Mouse (Mus musculus): ENCODE results near the gene Zfp455. TPM values are rescaled to one million over a fixed set of nuclear protein-coding genes. Genes with fewer than 3 reads are reported as not detected.
"Not testable (repeated sequence)": the region's sequence is repeated elsewhere in the genome, so short reads cannot be mapped to it uniquely, and the experiment has no call there.

Gene Zfp455
- total RNA-seq (2021) = 1 to 10 TPM; 3.3 to 3.4 TPM

- peak; percentile 73 to 80 for DNase-seq (ENCODE audit: low spot score in 2 of 2)
- intact Hi-C loops (cut with DNase I) = no loop called here
These were observed at the start of gene Zfp455 for GRCm38 (mm10) chr13:67194340-67194894. Gene Zfp455, plus strand, starts transcription at chr13:67194506.

- intact Hi-C loops (cut with DNase I); DNase-seq (ENCODE audit: low spot score in 2 of 2): not testable (repeated sequence)
These were observed 28.2 kb upstream of the Zfp455 start for GRCm38 (mm10) chr13:67166122-67166521.

- intact Hi-C loops (cut with DNase I) = not testable (repeated sequence)
- peak; percentile 75 to 80 for DNase-seq (ENCODE audit: low spot score in 2 of 2)
These were observed 21.1 kb upstream of the Zfp455 start, which contains the start of gene Rsl1 for GRCm38 (mm10) chr13:67172991-67173722. Gene Rsl1, plus strand, starts transcription at chr13:67173182.

- no peak for DNase-seq (ENCODE audit: low spot score in 2 of 2)
- intact Hi-C loops (cut with DNase I) = no loop called here
These were observed 20.6 kb upstream of the Zfp455 start for GRCm38 (mm10) chr13:67173723-67174055.

- no peak for DNase-seq (ENCODE audit: low spot score in 2 of 2)
- intact Hi-C loops (cut with DNase I) = no loop called here
These were observed 7.3 kb downstream of the Zfp455 start for GRCm38 (mm10) chr13:67201656-67202055.

- no peak for DNase-seq (ENCODE audit: low spot score in 2 of 2)
- intact Hi-C loops (cut with DNase I) = no loop called here
These were observed 19.8 kb downstream of the Zfp455 start for GRCm38 (mm10) chr13:67214015-67214607.

Other genes starting within 250 kb of the Zfp455 start
- gene Zfp712, start 133.3 kb upstream of the Zfp455 start, total RNA-seq (2021) = 1 to 10 TPM; 3.8 to 4.9 TPM
- gene Zfp708, start 96.5 kb upstream of the Zfp455 start, total RNA-seq (2021) = 1 to 10 TPM; 2.6 to 2.7 TPM
- 1 to 10 TPM; 1.8 to 2.7 TPM for gene Gm28557, start 85.9 kb upstream of the Zfp455 start, total RNA-seq (2021)
- under 1 TPM; 0.16 to 0.35 TPM for gene Rslcan18, start 78.2 kb upstream of the Zfp455 start, total RNA-seq (2021)
- gene Zfp759, start 72.8 kb upstream of the Zfp455 start, total RNA-seq (2021) = 10 to 100 TPM in 1 of 2 experiments, 1 to 10 TPM in 1; 7.5 to 10.4 TPM
- 1 to 10 TPM; 4.8 to 6.5 TPM for gene Rsl1, start 21.3 kb upstream of the Zfp455 start, total RNA-seq (2021)
- 10 to 100 TPM; 17.7 to 21.5 TPM for gene Zfp458, start 84.0 kb downstream of the Zfp455 start, total RNA-seq (2021)
- 1 to 10 TPM; 3.0 to 5.5 TPM for gene Zfp457, start 112.0 kb downstream of the Zfp455 start, total RNA-seq (2021)
- gene Zfp595, start 138.1 kb downstream of the Zfp455 start, total RNA-seq (2021) = 1 to 10 TPM; 2.0 to 3.8 TPM
- gene Gm28044, start 166.0 kb downstream of the Zfp455 start, total RNA-seq (2021) = not detected
- gene Zfp953, start 166.1 kb downstream of the Zfp455 start, total RNA-seq (2021) = under 1 TPM; 0.91 to 1.00 TPM
- under 1 TPM in 1 of 2 experiments, not detected in 1; 0.52 TPM for gene Gm28041, start 181.2 kb downstream of the Zfp455 start, total RNA-seq (2021)
- gene Zfp456, start 181.3 kb downstream of the Zfp455 start, total RNA-seq (2021) = 1 to 10 TPM in 1 of 2 experiments, under 1 TPM in 1; 0.86 to 1.2 TPM
- gene Zfp429, start 205.3 kb downstream of the Zfp455 start, total RNA-seq (2021) = 1 to 10 TPM; 3.2 to 3.7 TPM
- gene Zfp459, start 226.9 kb downstream of the Zfp455 start, total RNA-seq (2021) = 1 to 10 TPM; 6.0 to 6.5 TPM

Data from left cerebral cortex, postnatal 36 days (tissue).